Mouse (Mus musculus) granulocyte monocyte progenitor cell, adult 5-6 weeks (primary cell): ENCODE results near the gene Ly6g6f. TPM values are rescaled to one million over a fixed set of nuclear protein-coding genes. Genes with fewer than 3 reads are reported as not detected.

ENCODE experiments used
- ATAC-seq: replicated peaks from 2 replicates; pipeline ENCODE4 v1.8.0; 2016; ENCODE audit warnings: mild to moderate bottlenecking, moderate TSS enrichment, inconsistent platforms; ENCODE audit not compliant: poor library complexity, severe bottlenecking
- total RNA-seq, 2 experiments: library from RNA; stranded (forward) in 1 of 2; stranded (reverse) in 1 of 2; fragments of 200-712, 200-1000 nt in 1 of 2; fragments of >200 nt in 1 of 2; fragmentation: Nextera tagmentation in 1 of 2; gene quantifications; 2 replicates each; pipeline ENCODE4 v1.2.3; 2014 to 2017

Gene Ly6g6f
- total RNA-seq, 2 experiments from 2014 or later = not detected

DNA sequence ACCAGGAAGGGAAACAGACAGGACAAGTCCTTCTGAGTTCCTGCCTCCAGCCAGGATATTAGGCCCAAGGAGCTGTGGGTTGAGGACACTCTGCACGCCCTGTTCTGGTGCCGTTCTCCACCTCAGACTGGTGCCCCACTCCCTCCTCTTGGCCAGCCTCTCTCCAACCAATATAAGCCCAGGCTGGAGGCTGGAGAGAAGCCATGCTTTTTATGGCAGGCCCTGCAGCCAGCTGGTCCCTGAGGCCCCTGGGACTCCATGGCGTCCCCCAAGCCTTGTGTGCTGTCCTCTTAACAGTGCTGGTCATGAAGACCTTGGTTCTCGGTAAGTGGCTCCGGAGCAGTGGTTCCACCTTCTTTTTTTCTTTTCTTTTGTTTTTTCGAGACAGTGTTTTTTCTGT, 22.7 kb upstream of the Ly6g6f start, which contains the start of gene Ly6g5c:
Gene Ly6g5c, plus strand, starts transcription at position 183 of the 400 bp plus-strand sequence.
- ATAC-seq = no peak

DNA sequence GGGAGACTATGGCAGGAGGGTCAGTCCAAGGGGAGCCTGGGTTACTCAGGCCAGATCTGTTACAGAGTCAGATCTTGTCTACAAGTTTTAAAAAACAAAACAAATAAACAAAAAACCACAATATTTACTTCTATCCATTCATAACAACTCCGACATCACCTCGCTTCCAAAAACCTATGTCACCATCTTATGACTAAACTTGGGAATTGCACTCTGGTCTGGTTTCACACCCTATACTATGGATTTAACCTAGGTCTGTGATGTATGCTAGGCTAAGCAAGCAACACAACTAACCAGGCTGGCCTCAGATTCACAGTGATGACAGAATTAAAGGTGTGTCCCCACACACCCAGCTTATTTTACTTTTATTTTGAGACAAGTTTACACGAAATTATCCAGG, 21.1 kb upstream of the Ly6g6f start:
- no peak for ATAC-seq

GRCm38 (mm10) chr17:35105740-35106389, 20.5 kb upstream of the Ly6g6f start:
- ATAC-seq = no peak

GRCm38 (mm10) chr17:35104754-35105153, 19.3 kb upstream of the Ly6g6f start:
- ATAC-seq = no peak

DNA sequence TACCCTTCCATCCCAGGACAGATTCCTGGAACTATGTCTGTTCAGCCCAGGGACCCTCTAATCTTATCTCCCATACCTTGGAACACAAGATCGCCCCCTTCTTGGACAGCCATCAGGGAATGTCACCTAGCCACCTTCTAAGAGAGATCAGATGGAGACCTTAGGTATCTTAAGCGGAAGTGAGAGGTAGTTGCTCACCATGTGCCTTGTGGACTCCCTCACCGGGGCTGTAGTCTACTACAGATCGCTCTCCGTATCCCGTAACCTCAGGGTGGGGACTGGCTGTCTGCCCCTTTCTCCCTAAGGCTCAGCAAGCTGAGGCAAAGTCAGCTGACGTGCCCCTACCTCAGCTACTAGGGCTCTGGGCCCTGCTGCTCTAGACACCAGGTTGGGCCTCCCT, 18.7 kb upstream of the Ly6g6f start:
- ATAC-seq = no peak

GRCm38 (mm10) chr17:35103221-35103690, 17.8 kb upstream of the Ly6g6f start:
- no peak for ATAC-seq

- no peak for ATAC-seq
These were observed 16.9 kb upstream of the Ly6g6f start for GRCm38 (mm10) chr17:35102299-35102698.

- no peak for ATAC-seq
These were observed 15.8 kb upstream of the Ly6g6f start for GRCm38 (mm10) chr17:35101161-35101560.

DNA sequence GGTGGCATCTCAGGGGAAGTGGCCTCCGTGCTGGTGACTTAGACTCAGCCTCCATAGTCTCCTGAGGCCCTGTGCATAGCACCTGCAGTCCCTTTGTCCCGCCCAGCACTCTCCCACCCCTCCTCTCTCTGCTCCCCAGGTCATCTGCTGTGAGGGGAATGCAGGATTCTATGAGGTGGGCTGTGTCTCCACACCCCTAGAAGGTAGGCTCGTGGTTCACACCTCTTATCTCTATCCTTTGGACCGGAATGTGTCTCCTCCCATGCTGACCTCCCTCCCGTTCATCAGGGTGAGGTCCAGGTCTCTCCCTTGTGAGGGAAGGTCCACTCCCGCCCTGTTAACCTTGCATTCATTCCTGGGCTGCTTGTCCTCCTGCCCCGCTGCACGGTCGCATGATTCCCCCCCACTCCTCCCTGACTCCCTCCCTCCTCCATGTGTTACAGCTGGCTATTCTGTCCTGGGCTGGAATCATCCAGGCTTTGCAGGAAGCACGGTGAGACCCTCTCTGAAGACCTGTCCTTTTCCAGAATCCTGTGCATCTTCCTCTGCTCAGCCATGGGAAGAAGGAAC, 14.9 kb upstream of the Ly6g6f start:
- ATAC-seq = no peak

- ATAC-seq = no peak
These were observed 11.8 kb upstream of the Ly6g6f start for GRCm38 (mm10) chr17:35097164-35097655.

- ATAC-seq = no peak
These were observed 11.2 kb upstream of the Ly6g6f start for GRCm38 (mm10) chr17:35096597-35096996.

DNA sequence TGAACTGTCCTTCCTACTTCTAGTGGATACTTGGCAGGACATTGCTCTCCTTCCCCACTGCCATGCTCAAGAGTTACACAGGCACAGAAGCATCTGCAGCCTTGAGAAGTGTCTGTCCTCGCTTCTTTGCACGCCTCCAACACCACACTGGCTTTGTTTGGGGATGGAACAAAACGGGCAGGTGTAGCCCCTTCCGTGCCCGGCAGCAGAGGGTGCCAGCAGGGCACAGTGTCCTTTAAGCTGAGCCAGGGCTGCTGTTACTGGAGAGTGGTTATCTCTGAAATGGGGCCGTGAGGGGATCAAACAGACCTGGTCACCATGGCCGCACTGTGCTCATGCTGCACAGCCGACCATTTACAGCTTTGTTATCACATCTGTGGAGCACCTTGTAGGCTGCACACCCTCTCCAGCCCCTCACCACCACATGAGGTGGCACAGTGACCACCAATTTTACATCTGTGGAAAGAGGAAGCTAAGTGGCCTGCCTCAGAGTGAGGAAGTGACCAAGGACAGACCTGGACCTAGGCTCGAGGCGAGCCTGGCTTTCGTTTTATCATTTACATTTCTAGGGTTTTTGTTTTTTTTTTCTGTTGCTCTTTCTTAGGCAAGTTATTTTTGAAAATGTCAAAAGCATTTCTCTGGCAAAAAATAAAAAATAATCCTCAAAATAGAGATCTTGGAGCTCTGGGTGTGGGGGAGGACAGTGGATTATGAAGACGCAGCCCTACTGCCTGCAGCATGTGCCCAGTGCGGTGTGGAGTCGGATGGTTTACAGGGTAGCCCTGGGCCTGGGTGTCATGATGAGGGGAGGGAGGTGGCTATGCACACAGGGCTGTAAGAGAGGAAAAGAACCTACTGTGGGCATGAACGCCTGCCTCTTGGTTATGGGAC, 9.3 kb upstream of the Ly6g6f start:
- ATAC-seq = peak; percentile 50

- ATAC-seq = no peak
These were observed 7.2 kb upstream of the Ly6g6f start for GRCm38 (mm10) chr17:35092403-35093198.

GRCm38 (mm10) chr17:35090166-35090932, 4.9 kb upstream of the Ly6g6f start:
- no peak for ATAC-seq

- peak; percentile 95 for ATAC-seq
These were observed 3.6 kb upstream of the Ly6g6f start, which contains the start of gene Abhd16a for GRCm38 (mm10) chr17:35088825-35089644. Gene Abhd16a (plus strand): TSS chr17:35089263.

GRCm38 (mm10) chr17:35088151-35088550, 2.7 kb upstream of the Ly6g6f start:
- no peak for ATAC-seq

GRCm38 (mm10) chr17:35083929-35084497, 1.4 kb downstream of the Ly6g6f start:
- no peak for ATAC-seq
